Mouse (Mus musculus) ES-Bruce4 (cell line): ENCODE results near the gene Eepd1. TPM values are rescaled to one million over a fixed set of nuclear protein-coding genes. Genes with fewer than 3 reads are reported as not detected.

Experiments used
- H3K27ac ChIP-seq: 2 replicates; pipeline ENCODE4 v1.5.1; 2012; ENCODE audit warnings: low read length, inconsistent platforms; ENCODE audit not compliant: insufficient read depth
- H3K27me3 ChIP-seq: 2 replicates; pipeline ENCODE4 v1.6.1; 2012; ENCODE audit warnings: mild to moderate bottlenecking, low read length, inconsistent platforms; ENCODE audit not compliant: control insufficient read depth, poor library complexity, insufficient read depth, severe bottlenecking
- H3K36me3 ChIP-seq: 2 replicates; pipeline ENCODE4 v1.6.1; 2012; ENCODE audit warnings: inconsistent platforms, mild to moderate bottlenecking, low read length, moderate library complexity; ENCODE audit not compliant: control insufficient read depth, poor library complexity, insufficient read depth, severe bottlenecking
- H3K4me1 ChIP-seq: one replicate; pipeline ENCODE4 v1.8.1; 2011; ENCODE audit warnings: low read length; ENCODE audit not compliant: control insufficient read depth, insufficient read depth
- H3K4me3 ChIP-seq: 2 replicates; pipeline ENCODE4 v1.5.1; 2011; ENCODE audit warnings: low read depth, mild to moderate bottlenecking, low read length
- H3K9ac ChIP-seq: 2 replicates; pipeline ENCODE4 v1.6.1; 2012; ENCODE audit warnings: low read depth, mild to moderate bottlenecking, inconsistent platforms; ENCODE audit not compliant: poor library complexity, severe bottlenecking
- H3K9me3 ChIP-seq: replicated peaks from 2 replicates; pipeline ENCODE4 v1.6.1; 2012; ENCODE audit warnings: mild to moderate bottlenecking, low read length, inconsistent platforms; ENCODE audit not compliant: control insufficient read depth, poor library complexity, insufficient read depth, severe bottlenecking
- CTCF ChIP-seq: IDR thresholded peaks from one replicate; pipeline ENCODE4 v1.8.1; 2011; ENCODE audit warnings: low read depth, low read length
- EP300 ChIP-seq: IDR thresholded peaks from 2 replicates; pipeline ENCODE4 v1.6.1; 2011; ENCODE audit warnings: low read depth, low read length; ENCODE audit not compliant: insufficient read depth
- POLR2A ChIP-seq: IDR thresholded peaks from one replicate; pipeline ENCODE4 v1.8.1; 2011; ENCODE audit warnings: low read length; ENCODE audit not compliant: insufficient read depth
- polyA plus RNA-seq: library from polyadenylated mRNA; stranded (reverse); fragments of >200 nt; gene quantifications from 2 replicates; pipeline ENCODE4 v1.2.4, GENCODE M21; 2011; ENCODE audit warnings: low read depth; ENCODE audit not compliant: missing spikeins, insufficient read depth, insufficient read length

Gene Eepd1
- polyA plus RNA-seq, 1 experiment, result 1.6 TPM

DNA sequence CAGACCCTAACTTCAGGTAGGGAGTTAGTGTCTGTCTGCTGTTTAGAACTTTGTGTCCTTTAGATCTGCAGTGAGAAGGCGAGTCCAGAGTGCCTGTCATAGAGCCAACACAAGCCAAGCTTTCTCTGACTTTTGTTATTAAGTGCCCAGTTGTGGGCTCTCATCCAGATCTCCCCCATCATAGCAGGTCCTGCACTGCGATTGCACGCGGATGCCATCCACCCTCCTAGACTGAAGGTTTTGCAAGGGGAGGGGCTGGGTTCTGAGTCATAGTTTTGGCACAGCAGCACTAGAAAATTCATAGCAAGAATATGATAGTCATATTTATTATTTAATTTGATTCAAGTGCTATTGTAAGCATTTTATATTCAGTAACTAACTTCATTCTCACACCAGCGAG lies 12.6 kb downstream of the Eepd1 start:
- no peaks in the 10 kb centered on the region for H3K4me1 ChIP-seq
- H3K27ac ChIP-seq, result no peak overlapping the region
- no peaks in the 10 kb centered on the region for H3K9me3 ChIP-seq
- TF ChIP-seq CTCF (no peak), EP300 (no peak), POLR2A (no peak)
- no peak overlapping the region for H3K9ac ChIP-seq
- H3K27me3 ChIP-seq, result no peaks in the 10 kb centered on the region
- H3K36me3 ChIP-seq, result no peaks in the 10 kb centered on the region
- H3K4me3 ChIP-seq, result no peak overlapping the region

DNA sequence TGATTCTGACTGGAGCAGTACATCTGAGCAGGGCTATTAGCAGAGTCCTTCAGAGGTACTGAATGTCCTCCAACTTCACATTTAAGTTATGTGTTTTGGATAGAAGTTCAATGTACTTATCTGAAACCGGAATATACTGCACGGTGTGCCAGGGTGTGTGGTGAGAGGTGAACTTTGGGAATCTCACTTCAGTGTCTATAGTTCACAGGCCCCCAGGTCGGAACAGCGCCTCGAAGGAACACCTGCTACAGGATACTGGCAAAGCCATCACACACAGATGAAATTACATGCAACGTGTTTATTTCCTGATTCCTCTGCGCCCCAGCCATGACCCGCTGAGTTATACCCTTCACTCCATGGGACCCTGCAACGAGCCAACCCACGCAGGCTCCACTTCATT lies 14.3 kb downstream of the Eepd1 start:
- H3K9ac ChIP-seq, result no peak overlapping the region
- no peak overlapping the region for H3K4me3 ChIP-seq
- no peaks in the 10 kb centered on the region for H3K27me3 ChIP-seq
- no peaks in the 10 kb centered on the region for H3K9me3 ChIP-seq
- H3K36me3 ChIP-seq, result no peaks in the 10 kb centered on the region
- no peak overlapping the region for H3K27ac ChIP-seq
- no peaks in the 10 kb centered on the region for H3K4me1 ChIP-seq
- TF ChIP-seq POLR2A, result no peak

DNA sequence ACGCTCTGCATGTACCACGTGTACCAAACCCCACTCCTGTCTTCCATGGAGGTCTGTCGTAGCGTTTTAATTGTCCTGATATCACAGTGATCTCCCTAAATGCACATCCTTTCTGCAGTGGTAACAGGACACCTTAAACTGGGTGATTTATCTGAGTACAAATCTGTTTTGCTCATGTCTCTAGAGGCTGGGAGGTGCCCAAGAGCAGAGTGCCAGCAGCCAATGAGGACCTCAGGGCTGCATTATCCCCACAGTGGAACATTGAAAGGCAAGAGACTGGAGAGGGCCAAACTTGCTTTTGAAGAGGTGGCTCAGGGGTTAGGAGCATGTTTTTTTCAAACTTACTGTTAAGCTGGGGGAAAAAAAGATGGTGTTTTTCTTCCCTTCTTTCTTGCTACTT lies 14.8 kb downstream of the Eepd1 start:
- no peaks in the 10 kb centered on the region for H3K27me3 ChIP-seq
- no peak overlapping the region for H3K9ac ChIP-seq
- H3K36me3 ChIP-seq, result no peaks in the 10 kb centered on the region
- no peaks in the 10 kb centered on the region for H3K9me3 ChIP-seq
- TF ChIP-seq POLR2A, result no peak
- no peak for TF ChIP-seq EP300
- TF ChIP-seq CTCF, result no peak
- no peaks in the 10 kb centered on the region for H3K4me1 ChIP-seq
- H3K4me3 ChIP-seq, result no peak overlapping the region
- no peak overlapping the region for H3K27ac ChIP-seq

DNA sequence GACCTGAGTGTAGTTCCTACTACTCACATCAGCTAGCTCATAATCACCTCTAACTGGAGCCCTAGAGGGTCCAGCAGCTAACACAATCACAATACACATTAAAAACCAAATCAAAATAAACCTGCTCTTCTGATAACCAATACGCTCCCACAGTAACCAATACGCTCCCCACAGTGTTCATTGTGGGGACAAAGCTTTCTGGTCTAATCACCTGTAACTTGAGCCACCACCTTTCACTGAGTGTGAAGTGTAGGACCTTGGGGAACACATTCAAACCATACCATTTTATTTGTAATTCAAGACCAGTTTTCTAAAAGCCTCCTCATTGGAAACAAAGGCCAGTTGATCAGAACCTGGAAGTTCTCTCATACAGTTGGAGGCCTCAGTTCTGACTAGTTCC lies 15.4 kb downstream of the Eepd1 start:
- H3K9ac ChIP-seq, result no peak overlapping the region
- no peak overlapping the region for H3K4me3 ChIP-seq
- no peaks in the 10 kb centered on the region for H3K4me1 ChIP-seq
- no peak overlapping the region for H3K27ac ChIP-seq
- no peaks in the 10 kb centered on the region for H3K27me3 ChIP-seq
- TF ChIP-seq POLR2A (no peak), CTCF (no peak), EP300 (no peak)
- H3K9me3 ChIP-seq, result no peaks in the 10 kb centered on the region
- H3K36me3 ChIP-seq, result no peaks in the 10 kb centered on the region

DNA sequence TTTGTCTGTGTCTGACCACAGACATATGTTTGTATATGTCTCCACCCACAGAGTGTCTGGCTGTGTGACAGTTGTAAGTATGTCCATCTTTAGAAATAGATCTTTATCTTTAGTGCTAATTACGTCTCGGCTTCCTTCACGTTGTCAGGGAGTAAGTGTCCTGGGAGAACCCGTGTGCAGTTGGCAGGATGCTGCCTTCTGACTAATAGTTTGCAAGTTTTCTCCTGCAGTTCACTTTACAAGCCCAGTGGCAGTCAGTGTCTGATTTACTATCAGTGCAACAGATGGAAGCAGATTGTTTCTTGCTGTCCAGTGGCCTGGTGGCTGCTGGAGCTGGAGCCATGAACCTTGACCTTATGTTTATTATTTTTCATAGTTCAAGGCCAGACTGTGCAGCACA lies 17.4 kb downstream of the Eepd1 start:
- Histone ChIP-seq H3K4me1 (no peaks in the 10 kb centered on the region), H3K27ac (no peak overlapping the region), H3K27me3 (no peaks in the 10 kb centered on the region), H3K9me3 (no peaks in the 10 kb centered on the region), H3K36me3 (no peaks in the 10 kb centered on the region), H3K9ac (no peak overlapping the region), H3K4me3 (no peak overlapping the region)
- TF ChIP-seq CTCF (no peak), POLR2A (no peak), EP300 (no peak)

DNA sequence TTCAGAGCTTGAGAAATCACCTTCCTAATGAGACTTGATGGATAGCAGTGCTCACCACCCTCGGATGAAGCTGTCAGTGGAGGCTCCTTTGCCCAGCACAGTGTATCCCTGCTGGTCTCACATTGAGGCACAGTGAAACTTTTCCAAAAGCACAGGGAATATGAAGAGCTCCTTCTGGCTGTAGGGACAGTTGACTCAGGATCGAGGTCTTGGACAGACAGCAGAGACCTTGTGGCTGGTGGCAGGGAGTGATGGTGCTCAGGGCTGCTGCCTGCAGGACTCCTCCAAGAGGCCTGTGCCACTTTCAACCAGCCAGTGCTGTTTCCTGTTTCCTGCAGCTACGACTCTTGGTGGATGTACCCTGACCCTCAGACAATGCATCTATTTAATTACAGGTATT lies 18.0 kb downstream of the Eepd1 start:
- Histone ChIP-seq H3K9me3 (no peaks in the 10 kb centered on the region), H3K9ac (no peak overlapping the region), H3K36me3 (no peaks in the 10 kb centered on the region), H3K27me3 (no peaks in the 10 kb centered on the region), H3K27ac (no peak overlapping the region), H3K4me1 (no peaks in the 10 kb centered on the region), H3K4me3 (no peak overlapping the region)
- TF ChIP-seq EP300, result no peak

DNA sequence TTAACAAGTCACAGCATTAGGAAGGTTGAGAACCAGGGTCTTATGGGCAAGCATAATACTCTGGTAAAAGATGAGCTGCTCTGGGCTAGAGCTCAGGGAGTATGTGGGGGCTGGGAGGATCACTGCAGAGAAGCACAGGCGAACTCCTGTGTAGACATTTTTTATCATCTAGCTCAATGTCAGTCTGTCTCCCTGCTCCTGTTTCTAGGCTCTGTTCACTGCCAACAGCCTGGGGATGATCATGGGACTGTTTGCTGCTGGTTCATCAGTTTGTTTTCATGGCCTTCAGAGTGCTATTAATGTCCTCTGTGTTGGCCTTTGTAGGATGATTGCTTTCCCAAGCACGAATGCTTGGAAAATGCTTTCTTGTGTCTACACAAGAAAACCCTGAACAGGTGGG lies 18.7 kb downstream of the Eepd1 start:
- H3K27me3 ChIP-seq, result no peaks in the 10 kb centered on the region
- no peaks in the 10 kb centered on the region for H3K9me3 ChIP-seq
- H3K9ac ChIP-seq, result no peak overlapping the region
- H3K36me3 ChIP-seq, result no peaks in the 10 kb centered on the region
- H3K4me3 ChIP-seq, result no peak overlapping the region
- H3K27ac ChIP-seq, result no peak overlapping the region
- TF ChIP-seq CTCF (no peak), POLR2A (no peak), EP300 (no peak)
- H3K4me1 ChIP-seq, result no peaks in the 10 kb centered on the region
